Mouse (Mus musculus) small intestine, adult 2 months (tissue): ENCODE data around the gene Gm498.

ENCODE experiments used
- CTCF ChIP-seq: fragments of 200-500 bp; IDR thresholded peaks from 2 replicates; pipeline ENCODE4 v1.5.1; 2012; ENCODE audit warnings: low read depth, mild to moderate bottlenecking, control low read depth, inconsistent platforms, low read length, moderate library complexity, mixed read lengths; ENCODE audit not compliant: insufficient replicate concordance, insufficient read length; ENCODE audit errors: extremely low read depth
- POLR2A ChIP-seq: fragments of 200-500 bp; IDR thresholded peaks from 2 replicates; pipeline ENCODE4 v1.6.1; 2012; ENCODE audit warnings: low read depth, mild to moderate bottlenecking, control low read depth, inconsistent platforms, low read length, moderate library complexity

DNA sequence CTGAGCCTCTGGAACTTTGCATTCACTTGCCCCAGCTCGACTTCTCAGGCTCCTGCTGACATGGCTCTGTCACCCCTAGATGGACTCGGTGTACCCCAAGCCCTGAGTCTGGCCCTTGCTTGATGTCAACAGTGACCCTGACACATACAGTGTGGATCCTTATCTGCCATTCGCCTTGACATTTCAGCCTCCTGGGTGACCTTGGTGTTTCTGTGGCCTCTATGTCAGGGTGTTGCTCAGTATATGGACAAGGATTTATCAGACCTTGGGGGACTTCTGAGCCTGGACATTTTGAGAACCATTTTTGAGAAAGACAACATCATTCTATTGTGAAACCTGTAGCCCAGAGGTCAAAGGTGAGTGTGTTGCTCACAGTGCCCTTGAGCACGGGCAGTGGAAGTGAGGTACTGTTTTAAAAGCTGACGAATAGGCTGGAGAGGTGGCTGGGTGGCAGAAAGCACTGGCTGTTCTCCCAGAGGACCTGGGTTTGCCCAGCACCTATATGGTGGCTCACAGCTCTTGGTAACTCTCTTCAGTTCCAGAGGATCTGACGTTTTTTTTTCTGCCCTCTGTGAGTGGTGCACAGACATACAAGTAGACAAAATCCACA, 33.0 kb upstream of the Gm498 start:
- no peak for TF ChIP-seq CTCF
- no peak for TF ChIP-seq POLR2A
